Mouse (Mus musculus): ENCODE data around the gene Gdf7. TPM values are rescaled to one million over a fixed set of nuclear protein-coding genes. Genes with fewer than 3 reads are reported as not detected.

Gdf7 gene
- polyA plus RNA-seq, 1 experiment from 2014 or later, result not detected

- Histone ChIP-seq H3K4me2 (ENCODE audit: low read length) (no peak overlapping the region), H3K9ac (replicated peaks; ENCODE audit: low read depth, low read length) (no peak overlapping the region), H3K4me3 (replicated peaks; ENCODE audit: low read length) (no peak overlapping the region), H3K36me3 (ENCODE audit: control insufficient read depth, insufficient read depth) (peaks cover 3% of the 10 kb centered on the region; the same call in 1 of the 2 replicates), H3K9me3 (ENCODE audit: control insufficient read depth, low read length) (no peaks in the 10 kb centered on the region), H3K27ac (ENCODE audit: low read length) (peak overlapping the region; percentile 21; the same call in 1 of the 2 replicates), H3K4me1 (replicated peaks; ENCODE audit: control insufficient read depth, insufficient read depth, low read length) (peaks cover 25% of the 10 kb centered on the region), H3K27me3 (replicated peaks; ENCODE audit: control insufficient read depth, insufficient read depth, low read length) (no peaks in the 10 kb centered on the region)
- 55% methylated on average over 14 of the region's 14 CpGs for WGBS
- peak; percentile 7; the same call in 1 of the 2 replicates for ATAC-seq
Measured at GRCm38 (mm10) chr12:8331489-8332173, 29.9 kb upstream of the Gdf7 start.

DNA sequence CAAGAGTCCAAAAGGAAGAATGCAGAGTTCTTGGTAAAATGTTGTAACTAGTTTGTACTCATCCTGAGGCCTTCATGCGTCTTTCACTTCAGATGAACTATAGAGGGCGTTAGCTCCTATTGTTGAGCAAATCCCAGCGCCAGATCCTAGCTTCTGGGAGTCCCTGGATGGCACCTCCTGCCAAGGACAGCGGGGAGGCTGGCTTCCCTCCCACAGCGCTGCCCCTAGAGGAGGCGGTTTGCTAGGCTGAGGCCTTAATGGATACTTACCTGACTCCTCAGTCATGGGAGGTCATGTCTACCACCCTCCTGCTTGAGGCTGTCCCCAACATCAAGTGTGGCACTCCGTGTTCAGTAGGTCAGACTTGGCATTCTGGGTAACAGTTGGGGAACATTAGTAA is 27.5 kb upstream of the Gdf7 start:
- H3K4me3 ChIP-seq (replicated peaks; ENCODE audit: low read length), result no peak overlapping the region
- WGBS, result 91% methylated on average over 7 of the region's 7 CpGs
- H3K9ac ChIP-seq (replicated peaks; ENCODE audit: low read depth, low read length), result no peak overlapping the region
- H3K27me3 ChIP-seq (replicated peaks; ENCODE audit: control insufficient read depth, insufficient read depth, low read length), result no peaks in the 10 kb centered on the region
- H3K4me2 ChIP-seq (ENCODE audit: low read length), result no peak overlapping the region
- ATAC-seq, result no peak
- peaks cover 28% of the 10 kb centered on the region for H3K4me1 ChIP-seq (replicated peaks; ENCODE audit: control insufficient read depth, insufficient read depth, low read length)
- H3K27ac ChIP-seq (ENCODE audit: low read length), result no peak overlapping the region
- no peaks in the 10 kb centered on the region for H3K9me3 ChIP-seq (ENCODE audit: control insufficient read depth, low read length)
- peaks cover 3% of the 10 kb centered on the region; the same call in 1 of the 2 replicates for H3K36me3 ChIP-seq (ENCODE audit: control insufficient read depth, insufficient read depth)

DNA sequence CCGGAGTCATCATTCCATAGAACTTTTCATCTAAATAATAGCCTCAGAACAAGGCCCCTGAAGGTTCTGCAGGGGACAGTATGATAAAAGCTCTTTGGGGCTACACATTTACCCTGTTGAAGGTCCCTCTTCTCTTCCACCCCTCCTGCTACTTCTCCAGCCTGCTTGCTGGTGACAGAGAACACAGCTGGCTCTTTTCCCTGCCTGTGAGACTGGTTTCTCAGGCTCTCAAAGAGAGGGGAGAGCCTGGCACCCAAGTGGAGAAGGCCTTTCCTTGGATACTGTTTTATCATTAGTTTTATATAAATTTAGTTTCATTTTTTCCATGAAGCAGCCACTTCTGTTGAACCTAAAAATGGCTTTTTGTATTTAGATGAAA is 25.9 kb upstream of the Gdf7 start:
- Histone ChIP-seq H3K9me3 (ENCODE audit: control insufficient read depth, low read length) (no peaks in the 10 kb centered on the region), H3K9ac (replicated peaks; ENCODE audit: low read depth, low read length) (peak overlapping the region; percentile 45), H3K4me3 (replicated peaks; ENCODE audit: low read length) (no peak overlapping the region), H3K27ac (ENCODE audit: low read length) (peak overlapping the region; percentile 78), H3K4me1 (replicated peaks; ENCODE audit: control insufficient read depth, insufficient read depth, low read length) (peaks cover 28% of the 10 kb centered on the region), H3K4me2 (ENCODE audit: low read length) (no peak overlapping the region), H3K36me3 (ENCODE audit: control insufficient read depth, insufficient read depth) (peaks cover 3% of the 10 kb centered on the region; the same call in 1 of the 2 replicates), H3K27me3 (replicated peaks; ENCODE audit: control insufficient read depth, insufficient read depth, low read length) (no peaks in the 10 kb centered on the region)
- ATAC-seq, result no peak
- 65% methylated on average over 1 of the region's 1 CpGs for WGBS

DNA sequence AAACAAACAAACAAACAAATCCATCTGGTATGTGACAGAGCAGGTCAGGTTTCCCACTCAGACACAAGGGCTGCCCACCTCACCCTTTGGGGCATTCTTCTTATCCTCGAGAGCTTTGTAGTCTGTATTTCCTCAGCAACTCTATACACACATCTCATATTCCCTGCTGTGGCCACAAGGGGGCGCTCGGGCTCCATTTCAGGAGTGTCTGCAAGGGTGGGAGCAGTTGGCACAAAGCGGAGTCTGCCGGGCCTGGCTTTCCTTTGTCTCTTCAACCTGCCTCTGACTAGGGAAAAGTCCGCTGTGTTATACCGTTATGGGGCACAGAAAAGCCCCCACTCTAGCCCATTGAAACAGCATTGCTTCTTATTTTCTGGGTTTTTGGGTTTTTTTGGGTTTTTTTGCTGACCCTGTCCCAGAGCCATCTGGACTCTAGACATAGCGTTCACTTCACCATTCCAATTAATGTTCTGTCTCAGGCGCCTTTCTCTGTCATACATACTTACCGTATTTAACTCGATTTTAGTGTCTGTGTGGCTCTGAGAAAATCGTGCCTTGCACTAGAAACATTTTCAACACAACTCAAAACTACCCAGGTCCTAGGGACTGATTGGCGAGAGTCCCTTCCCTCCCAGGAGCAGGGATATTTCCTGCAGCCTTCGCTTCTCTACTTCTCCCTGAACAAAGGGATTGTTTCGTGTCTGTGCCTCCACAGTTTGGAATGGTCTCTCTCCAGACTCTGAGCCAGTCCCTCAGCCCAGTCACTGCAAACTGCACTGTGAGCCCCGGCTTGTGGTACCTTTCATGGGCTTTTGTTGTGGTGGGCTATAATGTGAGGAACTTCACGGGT is 25.3 kb upstream of the Gdf7 start:
- peak overlapping the region; percentile 5; the same call in 1 of the 2 replicates for H3K4me2 ChIP-seq (ENCODE audit: low read length)
- H3K9me3 ChIP-seq (ENCODE audit: control insufficient read depth, low read length), result no peaks in the 10 kb centered on the region

GRCm38 (mm10) chr12:8325943-8326522 is 24.3 kb upstream of the Gdf7 start:
- Histone ChIP-seq H3K4me2 (ENCODE audit: low read length) (no peak overlapping the region), H3K27ac (ENCODE audit: low read length) (no peak overlapping the region), H3K36me3 (ENCODE audit: control insufficient read depth, insufficient read depth) (peaks cover 7% of the 10 kb centered on the region; the same call in 1 of the 2 replicates), H3K9ac (replicated peaks; ENCODE audit: low read depth, low read length) (no peak overlapping the region), H3K4me3 (replicated peaks; ENCODE audit: low read length) (no peak overlapping the region), H3K4me1 (replicated peaks; ENCODE audit: control insufficient read depth, insufficient read depth, low read length) (peaks cover 17% of the 10 kb centered on the region), H3K27me3 (replicated peaks; ENCODE audit: control insufficient read depth, insufficient read depth, low read length) (no peaks in the 10 kb centered on the region), H3K9me3 (ENCODE audit: control insufficient read depth, low read length) (no peaks in the 10 kb centered on the region)
- WGBS, result 92% methylated on average over 17 of the region's 17 CpGs
- ATAC-seq, result peak; percentile 1; the same call in 1 of the 2 replicates

More for the DNA sequence above, 25.3 kb upstream of the Gdf7 start:
- peak; percentile 95 for ATAC-seq
- 12% methylated on average over 17 of the region's 17 CpGs for WGBS
- peaks cover 3% of the 10 kb centered on the region; the same call in 1 of the 2 replicates for H3K36me3 ChIP-seq (ENCODE audit: control insufficient read depth, insufficient read depth)
- no peaks in the 10 kb centered on the region for H3K27me3 ChIP-seq (replicated peaks; ENCODE audit: control insufficient read depth, insufficient read depth, low read length)
- no peak overlapping the region for H3K4me3 ChIP-seq (replicated peaks; ENCODE audit: low read length)
- peak overlapping the region; percentile 78 for H3K27ac ChIP-seq (ENCODE audit: low read length)
- H3K9ac ChIP-seq (replicated peaks; ENCODE audit: low read depth, low read length), result peak overlapping the region; percentile 45
- H3K4me1 ChIP-seq (replicated peaks; ENCODE audit: control insufficient read depth, insufficient read depth, low read length), result peaks cover 25% of the 10 kb centered on the region

GRCm38 (mm10) chr12:8325245-8325942 is 23.6 kb upstream of the Gdf7 start:
- ATAC-seq, result no peak
- Histone ChIP-seq H3K4me1 (replicated peaks; ENCODE audit: control insufficient read depth, insufficient read depth, low read length) (peaks cover 17% of the 10 kb centered on the region), H3K27ac (ENCODE audit: low read length) (no peak overlapping the region), H3K9ac (replicated peaks; ENCODE audit: low read depth, low read length) (no peak overlapping the region), H3K27me3 (replicated peaks; ENCODE audit: control insufficient read depth, insufficient read depth, low read length) (no peaks in the 10 kb centered on the region), H3K4me2 (ENCODE audit: low read length) (no peak overlapping the region), H3K9me3 (ENCODE audit: control insufficient read depth, low read length) (no peaks in the 10 kb centered on the region), H3K36me3 (ENCODE audit: control insufficient read depth, insufficient read depth) (peaks cover 7% of the 10 kb centered on the region; the same call in 1 of the 2 replicates), H3K4me3 (replicated peaks; ENCODE audit: low read length) (no peak overlapping the region)
- 87% methylated on average over 13 of the region's 13 CpGs for WGBS

DNA sequence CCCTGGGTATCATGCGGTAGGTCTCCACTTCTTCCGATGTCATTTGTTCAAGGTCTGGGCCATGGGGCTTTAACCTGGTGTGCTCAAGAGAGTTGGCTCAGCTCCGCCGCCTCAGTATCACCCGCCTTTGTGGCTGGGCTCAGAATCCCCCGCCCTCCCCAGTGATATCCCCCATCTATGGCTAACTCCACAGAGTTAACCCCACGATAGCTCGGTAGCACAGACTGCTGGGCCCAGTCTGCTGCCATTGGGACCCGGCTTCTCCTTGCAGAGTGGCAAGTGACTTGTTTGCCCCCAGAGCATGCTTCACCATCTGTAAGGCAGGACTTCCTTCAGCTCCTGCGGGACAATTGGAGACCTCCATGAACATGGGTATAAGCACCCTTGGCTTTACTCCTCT is 22.3 kb upstream of the Gdf7 start:
- no peaks in the 10 kb centered on the region for H3K9me3 ChIP-seq (ENCODE audit: control insufficient read depth, low read length)
- H3K4me1 ChIP-seq (replicated peaks; ENCODE audit: control insufficient read depth, insufficient read depth, low read length), result peaks cover 17% of the 10 kb centered on the region
- ATAC-seq, result no peak
- H3K36me3 ChIP-seq (ENCODE audit: control insufficient read depth, insufficient read depth), result 0 out of 2 replicates have a peak, but pooled peaks cover 4% of the 10 kb centered on the region
- no peak overlapping the region for H3K4me2 ChIP-seq (ENCODE audit: low read length)
- no peak overlapping the region for H3K9ac ChIP-seq (replicated peaks; ENCODE audit: low read depth, low read length)
- H3K27ac ChIP-seq (ENCODE audit: low read length), result no peak overlapping the region
- 90% methylated on average over 10 of the region's 10 CpGs for WGBS
- H3K4me3 ChIP-seq (replicated peaks; ENCODE audit: low read length), result no peak overlapping the region
- H3K27me3 ChIP-seq (replicated peaks; ENCODE audit: control insufficient read depth, insufficient read depth, low read length), result no peaks in the 10 kb centered on the region

GRCm38 (mm10) chr12:8321506-8321905 is 19.8 kb upstream of the Gdf7 start:
- 81% methylated on average over 10 of the region's 10 CpGs for WGBS
- H3K27ac ChIP-seq (ENCODE audit: low read length), result no peak overlapping the region
- no peaks in the 10 kb centered on the region for H3K27me3 ChIP-seq (replicated peaks; ENCODE audit: control insufficient read depth, insufficient read depth, low read length)
- H3K4me2 ChIP-seq (ENCODE audit: low read length), result no peak overlapping the region
- H3K4me1 ChIP-seq (replicated peaks; ENCODE audit: control insufficient read depth, insufficient read depth, low read length), result 0 out of 2 replicates have a peak, but pooled peaks cover 2% of the 10 kb centered on the region
- 0 out of 2 replicates have a peak, but pooled peaks cover 4% of the 10 kb centered on the region for H3K36me3 ChIP-seq (ENCODE audit: control insufficient read depth, insufficient read depth)
- no peaks in the 10 kb centered on the region for H3K9me3 ChIP-seq (ENCODE audit: control insufficient read depth, low read length)
- H3K9ac ChIP-seq (replicated peaks; ENCODE audit: low read depth, low read length), result no peak overlapping the region
- no peak for ATAC-seq
- no peak overlapping the region for H3K4me3 ChIP-seq (replicated peaks; ENCODE audit: low read length)

Data from forebrain, embryonic 16.5 days (tissue).